Mouse (Mus musculus) megakaryocyte, embryonic 14.5 days (primary cell): ENCODE measurements at regions not wholly inside any gene's neighbourhood (a gene's known extent, or its start where the extent isn't known, plus 50 kb on each side); places are given as distances from the start of the nearest gene placed in this dataset.

Experiments used
- H3K27me3 ChIP-seq: replicated peaks from 2 replicates; pipeline ENCODE3; 2012; ENCODE audit warnings: inconsistent platforms
- H3K36me3 ChIP-seq: replicated peaks from 2 replicates; pipeline ENCODE3; 2012; ENCODE audit warnings: low read length, inconsistent platforms, mixed read lengths
- H3K4me1 ChIP-seq: 2 replicates; pipeline ENCODE4 v1.6.1; 2012; ENCODE audit warnings: inconsistent platforms
- H3K4me3 ChIP-seq: replicated peaks from 2 replicates; pipeline ENCODE3; 2012; ENCODE audit warnings: moderate library complexity, mild to moderate bottlenecking, inconsistent platforms
- H3K9me3 ChIP-seq: 2 replicates; pipeline ENCODE4 v1.6.1; 2012; ENCODE audit warnings: inconsistent platforms
- FLI1 ChIP-seq: IDR thresholded peaks from 2 replicates; pipeline ENCODE4 v1.6.1; 2012; ENCODE audit warnings: low read length, inconsistent platforms, mixed read lengths
- GATA1 ChIP-seq: IDR thresholded peaks from 3 replicates; pipeline ENCODE4 v1.6.1; 2012; ENCODE audit warnings: mixed read lengths, low read length, inconsistent platforms, borderline replicate concordance

DNA sequence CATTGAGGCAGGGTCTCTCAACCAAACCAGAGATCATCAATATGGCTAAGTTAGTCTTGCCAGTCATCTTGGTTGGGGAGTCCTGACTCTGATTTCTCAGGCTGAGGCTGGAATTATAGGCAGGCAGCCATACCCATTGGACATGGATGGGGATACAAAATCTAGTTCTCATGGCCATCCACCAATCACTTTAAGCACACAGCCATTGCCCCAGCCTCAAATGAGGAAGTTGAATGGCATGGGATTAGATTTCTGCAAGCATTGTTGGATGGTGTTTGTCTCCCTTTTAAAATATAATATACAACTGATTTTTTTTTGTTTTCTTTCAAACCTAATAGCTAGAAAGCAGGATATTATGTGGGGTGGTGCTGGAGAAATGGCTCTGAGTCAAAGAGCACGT, 223.8 kb downstream of the Hace1 start:
- no peaks in the 10 kb centered on the region for H3K36me3 ChIP-seq
- TF ChIP-seq FLI1 (no peak), GATA1 (no peak)

DNA sequence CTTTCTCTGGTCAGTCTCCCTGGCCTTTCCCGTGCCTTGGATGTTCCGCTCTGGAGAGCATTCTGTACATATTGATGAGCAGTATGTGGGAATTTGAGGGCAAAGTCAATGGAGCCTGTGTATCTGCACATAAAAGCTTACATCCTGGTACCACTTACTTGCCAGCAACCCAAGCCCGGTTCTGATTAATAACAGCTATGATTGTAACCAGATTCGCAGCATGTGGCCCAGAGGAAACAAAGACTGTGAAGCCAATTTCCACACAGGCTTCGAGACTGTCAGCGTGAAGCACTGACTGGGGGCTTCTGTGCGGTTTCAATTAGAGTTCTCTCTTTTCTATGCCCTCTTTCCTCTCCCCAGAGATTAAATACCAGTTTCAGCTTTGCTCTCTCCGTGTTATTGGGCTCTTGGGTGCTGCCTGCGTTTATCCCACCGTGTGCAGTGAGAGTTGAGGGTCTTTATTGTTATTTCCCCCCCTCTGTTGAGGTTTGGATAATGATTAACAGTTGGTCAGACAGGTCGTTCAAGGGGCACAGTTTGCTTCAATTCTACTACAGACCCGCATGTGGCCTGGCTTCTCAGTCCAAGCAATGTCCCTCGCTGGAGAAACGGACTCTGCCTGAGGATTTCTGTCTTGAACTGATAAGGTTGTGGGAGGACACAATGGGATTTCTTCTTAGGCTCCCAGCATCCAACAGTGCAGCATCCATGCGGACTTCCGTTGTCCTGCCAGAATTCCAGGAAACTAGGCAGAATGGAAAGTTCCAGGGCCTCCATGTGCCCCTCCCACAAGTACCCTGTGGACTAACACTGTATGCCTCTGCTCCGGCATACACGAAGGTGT, 229.6 kb downstream of the Hace1 start:
- H3K27me3 ChIP-seq, result no peaks in the 10 kb centered on the region
- no peak overlapping the region for H3K4me3 ChIP-seq
- H3K36me3 ChIP-seq, result no peaks in the 10 kb centered on the region
- H3K4me1 ChIP-seq, result no peaks in the 10 kb centered on the region
- no peak for TF ChIP-seq FLI1
- TF ChIP-seq GATA1, result no peak
- no peaks in the 10 kb centered on the region for H3K9me3 ChIP-seq

More for the DNA sequence above, 223.8 kb downstream of the Hace1 start:
- H3K4me3 ChIP-seq, result no peak overlapping the region
- H3K9me3 ChIP-seq, result no peaks in the 10 kb centered on the region
- H3K4me1 ChIP-seq, result peaks cover 16% of the 10 kb centered on the region; the same call in 1 of the 2 replicates
- H3K27me3 ChIP-seq, result no peaks in the 10 kb centered on the region

DNA sequence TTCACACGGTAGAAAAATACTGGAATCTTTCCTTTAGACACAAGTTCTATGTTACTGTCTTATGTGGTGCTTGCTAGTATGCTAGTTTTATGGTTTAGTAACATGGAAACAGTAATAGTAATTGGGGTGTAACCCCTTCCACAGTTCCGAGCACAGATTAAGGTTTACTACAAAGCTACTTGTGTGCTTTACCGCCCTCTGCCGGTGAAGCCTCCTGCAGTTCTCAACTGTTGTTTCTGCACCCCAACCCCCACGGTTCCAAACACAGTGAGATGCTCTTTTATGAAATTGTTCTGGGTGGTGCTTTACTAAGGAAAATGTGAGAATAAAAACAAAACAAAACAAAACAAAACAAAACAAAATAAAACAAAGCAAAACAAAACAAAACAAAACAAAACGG, 234.3 kb downstream of the Hace1 start:
- no peaks in the 10 kb centered on the region for H3K36me3 ChIP-seq
- H3K27me3 ChIP-seq, result no peaks in the 10 kb centered on the region
- H3K4me1 ChIP-seq, result 0 out of 2 replicates have a peak, but pooled peaks cover 3% of the 10 kb centered on the region
- TF ChIP-seq FLI1 (no peak), GATA1 (no peak)
- H3K4me3 ChIP-seq, result no peak overlapping the region
- H3K9me3 ChIP-seq, result no peaks in the 10 kb centered on the region

DNA sequence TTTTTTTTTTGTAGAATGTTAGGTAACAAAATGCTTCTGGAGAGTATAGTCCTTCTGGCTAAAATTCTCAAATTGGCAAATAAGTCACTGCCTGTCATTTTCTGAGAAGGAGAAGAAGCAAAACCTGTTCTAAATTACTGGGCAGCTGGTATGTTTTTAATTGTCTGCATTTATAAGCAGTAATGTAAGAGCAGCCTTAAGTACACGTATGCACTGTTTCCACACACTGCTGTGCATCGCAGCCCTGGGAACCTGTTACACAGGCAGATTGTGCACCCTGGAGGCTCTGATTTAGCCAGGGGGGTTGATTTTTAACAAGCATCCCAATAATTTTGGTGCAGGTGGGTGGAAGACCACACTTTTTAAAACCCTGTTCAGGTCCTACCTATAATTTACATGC, 236.2 kb downstream of the Hace1 start:
- Histone ChIP-seq H3K4me3 (no peak overlapping the region), H3K9me3 (no peaks in the 10 kb centered on the region), H3K36me3 (no peaks in the 10 kb centered on the region), H3K27me3 (no peaks in the 10 kb centered on the region), H3K4me1 (0 out of 2 replicates have a peak, but pooled peaks cover 3% of the 10 kb centered on the region)
- TF ChIP-seq FLI1 (no peak), GATA1 (no peak)

DNA sequence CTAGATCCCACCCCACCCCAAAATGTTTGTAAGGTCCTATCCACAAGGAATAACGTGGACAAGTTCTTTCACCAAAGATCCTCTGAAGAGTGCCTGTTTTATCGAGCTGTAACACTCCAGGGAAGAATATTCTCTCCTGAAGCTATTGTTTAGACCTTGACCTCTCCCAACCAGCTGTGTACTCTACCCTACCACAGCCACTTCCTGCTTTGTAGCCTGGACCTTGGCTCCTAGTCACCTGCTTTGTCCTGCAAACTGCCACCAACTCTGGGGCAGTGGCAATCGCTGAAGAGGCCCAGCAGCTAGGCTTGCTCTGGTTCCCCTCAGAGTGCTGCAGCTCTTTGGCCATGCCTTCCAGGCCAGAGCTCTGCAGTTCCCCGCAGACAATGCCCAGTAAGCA, 239.1 kb downstream of the Hace1 start:
- H3K36me3 ChIP-seq, result no peaks in the 10 kb centered on the region
- TF ChIP-seq GATA1, result no peak
- TF ChIP-seq FLI1, result no peak
- H3K27me3 ChIP-seq, result no peaks in the 10 kb centered on the region
- H3K9me3 ChIP-seq, result no peaks in the 10 kb centered on the region
- H3K4me1 ChIP-seq, result peaks cover 10% of the 10 kb centered on the region
- H3K4me3 ChIP-seq, result no peak overlapping the region

DNA sequence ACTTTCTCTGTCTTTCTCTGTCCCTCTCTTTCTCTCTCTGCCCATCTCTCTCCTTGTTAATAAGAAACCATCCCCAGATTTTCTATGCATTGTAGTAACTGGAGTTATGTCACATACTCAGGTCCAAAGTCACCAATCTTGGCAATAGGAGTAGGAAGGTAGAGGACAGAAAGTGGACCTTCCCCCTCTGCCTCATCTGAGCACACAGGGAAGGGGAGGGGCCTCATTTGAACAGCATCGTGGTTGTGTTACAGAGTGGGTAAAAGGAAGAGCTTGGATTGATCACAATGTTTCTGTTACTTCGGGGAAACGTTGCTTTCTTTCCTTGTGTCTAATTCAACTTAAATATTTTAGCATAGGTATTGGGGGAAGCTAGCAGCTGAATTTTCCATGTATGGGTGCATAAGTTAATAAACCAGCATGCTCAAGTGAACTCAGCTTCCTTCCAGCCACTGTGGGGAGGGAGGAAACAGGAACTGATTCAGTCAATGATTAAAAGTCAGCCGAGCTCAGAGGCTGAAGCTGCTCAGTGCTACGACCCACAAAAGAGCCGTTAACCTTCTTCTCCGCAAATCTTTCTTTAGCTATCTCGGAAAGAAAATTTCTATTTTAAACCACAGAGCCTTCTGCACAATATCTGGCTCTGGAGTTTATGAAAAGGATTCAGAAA, 243.5 kb downstream of the Hace1 start:
- Histone ChIP-seq H3K9me3 (no peaks in the 10 kb centered on the region), H3K4me1 (peaks cover 14% of the 10 kb centered on the region), H3K4me3 (peak overlapping the region; percentile 77), H3K27me3 (no peaks in the 10 kb centered on the region), H3K36me3 (no peaks in the 10 kb centered on the region)
- TF ChIP-seq FLI1 (no peak), GATA1 (no peak)

DNA sequence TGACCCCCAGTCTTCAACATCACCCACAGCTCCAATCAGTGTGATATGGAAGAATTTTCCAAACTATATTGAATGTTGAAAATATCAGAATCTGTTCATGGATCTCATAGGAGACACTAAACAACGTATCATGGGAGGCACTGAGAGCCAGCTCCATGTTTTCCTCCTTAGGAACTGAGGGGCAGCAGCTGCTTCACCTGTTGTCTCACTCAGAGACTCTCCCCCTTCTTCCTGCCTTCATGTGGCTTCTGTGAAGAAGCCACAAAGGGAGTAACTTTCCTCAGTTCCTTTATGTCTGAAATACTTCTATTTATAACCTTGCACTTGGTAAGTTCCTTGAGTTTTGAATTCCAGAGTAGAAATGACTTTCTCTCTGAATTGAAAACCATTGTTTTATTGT, 244.6 kb downstream of the Hace1 start:
- TF ChIP-seq GATA1 (no peak), FLI1 (no peak)
- Histone ChIP-seq H3K9me3 (no peaks in the 10 kb centered on the region), H3K4me1 (peaks cover 12% of the 10 kb centered on the region), H3K36me3 (no peaks in the 10 kb centered on the region), H3K27me3 (no peaks in the 10 kb centered on the region), H3K4me3 (no peak overlapping the region)

DNA sequence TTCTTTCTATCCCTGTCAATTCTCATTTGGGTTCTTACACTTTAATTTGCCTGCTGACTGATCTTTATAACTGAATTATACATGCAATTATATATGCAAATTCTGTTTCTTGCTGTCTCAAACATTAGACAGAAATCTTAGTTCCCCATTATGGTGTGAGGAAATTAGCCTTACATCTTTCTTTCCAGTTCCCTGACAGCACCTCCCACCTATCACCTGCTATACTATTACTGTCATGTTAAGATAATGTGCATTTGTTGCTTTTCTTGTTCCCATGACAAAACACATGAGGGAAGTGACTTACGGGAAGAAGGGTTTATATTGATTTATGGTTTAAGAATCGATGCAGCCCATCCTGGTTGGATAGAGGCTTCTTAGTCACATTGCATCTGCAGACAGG, 246.0 kb downstream of the Hace1 start:
- Histone ChIP-seq H3K4me3 (no peak overlapping the region), H3K27me3 (no peaks in the 10 kb centered on the region), H3K9me3 (no peaks in the 10 kb centered on the region), H3K4me1 (peaks cover 12% of the 10 kb centered on the region), H3K36me3 (no peaks in the 10 kb centered on the region)
- no peak for TF ChIP-seq GATA1
- TF ChIP-seq FLI1, result no peak

DNA sequence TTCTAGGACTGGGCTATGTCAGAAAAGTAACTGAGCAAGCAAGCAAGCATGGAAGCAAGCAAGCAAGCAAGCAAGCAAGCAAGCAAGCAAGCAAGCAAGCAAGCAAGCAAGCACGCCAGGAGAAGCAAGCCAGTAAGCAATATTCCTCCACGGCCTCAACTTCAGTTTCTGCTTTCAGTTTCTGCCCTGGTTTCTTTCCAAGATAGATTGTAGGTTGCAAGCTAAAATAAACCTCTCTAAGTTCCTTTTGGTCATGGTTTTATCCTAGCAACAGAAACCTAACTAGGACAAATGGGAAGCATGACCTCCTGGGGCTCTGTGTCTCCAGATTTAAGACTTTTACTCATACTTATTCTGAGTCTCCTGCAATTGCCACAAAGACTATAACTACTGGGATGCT, 271.0 kb downstream of the Hace1 start:
- Histone ChIP-seq H3K27me3 (no peaks in the 10 kb centered on the region), H3K36me3 (no peaks in the 10 kb centered on the region)
- no peak for TF ChIP-seq FLI1
- TF ChIP-seq GATA1, result no peak

DNA sequence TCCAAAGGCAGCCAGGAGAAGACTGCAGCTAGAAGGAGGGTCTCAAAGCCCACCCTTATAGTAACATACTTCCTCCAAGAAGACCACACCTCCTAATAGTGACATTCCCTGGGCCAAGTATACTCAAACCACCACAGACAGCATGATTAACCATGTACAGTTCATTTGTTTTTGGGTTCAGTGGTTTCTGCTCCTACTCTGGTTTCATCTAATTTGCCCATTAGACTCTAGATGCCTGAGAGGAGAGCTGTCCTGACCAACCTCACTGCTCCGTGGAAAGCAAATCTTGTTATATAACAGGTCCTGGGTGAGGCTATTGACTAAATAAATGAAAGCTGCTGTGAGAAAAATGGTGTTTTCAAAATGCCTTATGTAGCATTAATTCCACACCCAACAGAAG, 272.2 kb downstream of the Hace1 start:
- H3K9me3 ChIP-seq, result no peaks in the 10 kb centered on the region
- TF ChIP-seq GATA1 (no peak), FLI1 (no peak)

More for the DNA sequence above, 271.0 kb downstream of the Hace1 start:
- no peak overlapping the region for H3K4me3 ChIP-seq
- H3K9me3 ChIP-seq, result no peaks in the 10 kb centered on the region
- no peaks in the 10 kb centered on the region for H3K4me1 ChIP-seq

More for the DNA sequence above, 272.2 kb downstream of the Hace1 start:
- Histone ChIP-seq H3K36me3 (no peaks in the 10 kb centered on the region), H3K4me1 (no peaks in the 10 kb centered on the region), H3K27me3 (no peaks in the 10 kb centered on the region), H3K4me3 (no peak overlapping the region)
